In the genomic region with DNA sequence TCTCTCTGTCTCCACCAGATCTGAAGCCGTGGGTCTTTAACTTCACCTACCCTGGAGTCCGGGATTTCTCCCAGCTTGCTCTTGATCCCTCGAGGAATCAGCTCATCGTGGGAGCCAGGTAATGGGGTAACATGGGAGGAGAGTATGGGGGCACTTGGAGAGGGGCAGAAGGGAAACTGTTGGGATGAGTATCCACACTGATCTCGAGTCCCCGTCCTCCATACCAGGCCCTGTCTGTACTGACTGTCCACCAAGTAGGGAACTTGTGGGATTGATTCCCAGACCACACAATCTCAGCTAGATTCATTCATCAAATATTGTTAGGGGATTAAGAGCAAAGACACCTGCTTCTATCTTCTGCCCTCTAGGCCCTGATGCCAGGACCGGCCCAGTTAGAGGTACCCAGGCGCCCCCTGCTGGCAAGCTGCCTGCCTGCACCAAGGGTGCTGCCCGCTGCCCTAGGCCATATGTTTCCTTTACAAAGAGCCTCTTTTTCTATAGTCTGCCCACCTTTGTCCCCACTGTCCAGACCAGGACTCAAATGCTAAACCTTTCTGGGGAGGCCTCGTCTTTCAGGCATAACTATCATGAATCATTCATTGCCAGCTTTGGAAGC, we compare ENCODE assay signal across 8 mouse cellular contexts.
DNase-seq lines count a peak whose midpoint lies in the region; ATAC-seq and TF ChIP-seq lines count a peak whose summit lies in the region.

No protein-coding gene starts in this region.

- H3K27ac ChIP-seq in forebrain, postnatal 0 days (ENCODE audit: low read depth, low read length): no peak overlapping the region
- no peak overlapping the region for H3K27ac ChIP-seq in hindbrain, embryonic 13.5 days

- peaks cover 6% of the 10 kb centered on the region; the same call in 1 of the 2 replicates for H3K4me1 ChIP-seq in forebrain, postnatal 0 days (ENCODE audit: insufficient read depth)
- H3K4me1 ChIP-seq in hindbrain, embryonic 13.5 days (replicated peaks): peaks cover 46% of the 10 kb centered on the region

- no peak for ATAC-seq in Patski
- ATAC-seq in forebrain, postnatal 0 days: peak; percentile 67
- peak; percentile 41; the same call in 1 of the 2 replicates for ATAC-seq in hindbrain, embryonic 13.5 days (ENCODE audit: low FRiP score)
- ATAC-seq in megakaryocyte progenitor cell, adult 5-6 weeks (replicated peaks; ENCODE audit: poor library complexity): peak; percentile 87

- POLR2A ChIA-PET in Patski (lab: Charles Lee): interaction anchor here (0.7 to 1.2 kb wide), 3 partner anchors 32 to 90 kb away, joined by 3 to 5 read pairs (median 4); a partner anchor contains a TSS

- no peak for DNase-seq in Patski (ENCODE audit: low read depth, low spot score)
- peak; percentile 83 to 89 for DNase-seq in cerebellum, adult 18-20 months
- DNase-seq in forebrain, postnatal 0 days: peak; percentile 72
- DNase-seq in layer of hippocampus, postnatal 14 days (ENCODE audit: low spot score in 2 of 2): peak; percentile 58 to 73
- DNase-seq in right cerebral cortex, postnatal 4 days: peak; percentile 83
- peak; percentile 53 for DNase-seq in yolk sac, embryonic 10.5 days (ENCODE audit: low spot score)

- in situ Hi-C loops in Patski (cut with MboI; ENCODE audit: low pct_unique_long_range_greater_than_20kb): loop anchor here (5.0 to 10.0 kb wide), 2 partner anchors 86 to 313 kb away; a partner anchor contains a TSS

- H3K36me3 ChIP-seq in forebrain, postnatal 0 days (ENCODE audit: insufficient read depth): no peaks in the 10 kb centered on the region
- H3K36me3 ChIP-seq in hindbrain, embryonic 13.5 days: 0 out of 2 replicates have a peak, but pooled peaks cover 7% of the 10 kb centered on the region

- no peaks in the 10 kb centered on the region for H3K9me3 ChIP-seq in forebrain, postnatal 0 days (ENCODE audit: low read length)
- H3K9me3 ChIP-seq in hindbrain, embryonic 13.5 days: no peaks in the 10 kb centered on the region

- no peak overlapping the region for H3K4me2 ChIP-seq in forebrain, postnatal 0 days (ENCODE audit: low read depth)
- H3K4me2 ChIP-seq in hindbrain, embryonic 13.5 days: no peak overlapping the region

- WGBS in forebrain, postnatal 0 days: 36% methylated on average over 10 of the region's 10 CpGs
- WGBS in hindbrain, embryonic 13.5 days: 38% methylated on average over 10 of the region's 10 CpGs

- TF ChIP-seq CTCF in Patski (IDR thresholded peaks at IDR 0.05): peak; percentile 98
- TF ChIP-seq CTCF in forebrain, postnatal 0 days (IDR thresholded peaks at IDR 0.05; ENCODE audit: low read depth): peak; percentile 89

- H3K4me3 ChIP-seq in forebrain, postnatal 0 days (ENCODE audit: low read depth, low read length): no peak overlapping the region
- H3K4me3 ChIP-seq in hindbrain, embryonic 13.5 days: no peak overlapping the region

- H3K9ac ChIP-seq in forebrain, postnatal 0 days: no peak overlapping the region
- H3K9ac ChIP-seq in hindbrain, embryonic 13.5 days: no peak overlapping the region

- H3K27me3 ChIP-seq in Patski: no peaks in the 10 kb centered on the region
- H3K27me3 ChIP-seq in forebrain, postnatal 0 days (ENCODE audit: insufficient read depth, low read length): no peaks in the 10 kb centered on the region
- no peaks in the 10 kb centered on the region for H3K27me3 ChIP-seq in hindbrain, embryonic 13.5 days

- CTCF ChIA-PET in Patski (lab: Charles Lee): interaction anchor here (0.9 to 5.8 kb wide), 21 partner anchors 9 to 95 kb away, joined by 3 to 88 read pairs (median 4); a partner anchor contains a TSS
